Mouse (Mus musculus): ENCODE measurements around the gene Pdzd2.

The Pdzd2 gene

DNA sequence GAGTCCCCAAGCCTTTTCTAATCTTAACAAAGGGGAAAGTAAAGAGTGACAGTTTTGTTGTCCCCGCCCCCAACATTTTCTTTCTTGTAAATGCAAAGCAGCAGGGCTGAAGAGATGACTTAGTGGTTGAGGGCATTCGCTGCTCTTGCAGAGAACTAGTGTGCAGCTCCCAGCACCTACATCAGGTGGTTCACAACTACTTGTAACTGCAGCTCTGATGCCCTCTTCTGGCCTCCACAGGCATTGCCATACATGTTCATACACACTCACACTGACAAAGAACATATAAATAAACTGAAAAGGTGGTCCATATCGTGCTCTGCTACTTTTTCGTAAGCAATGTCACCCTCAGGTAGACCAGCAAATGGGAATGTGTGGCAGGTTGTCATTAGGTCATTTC is 116.2 kb downstream of the Pdzd2 start:
- DNase-seq (ENCODE audit: low spot score in 2 of 2): no peak

DNA sequence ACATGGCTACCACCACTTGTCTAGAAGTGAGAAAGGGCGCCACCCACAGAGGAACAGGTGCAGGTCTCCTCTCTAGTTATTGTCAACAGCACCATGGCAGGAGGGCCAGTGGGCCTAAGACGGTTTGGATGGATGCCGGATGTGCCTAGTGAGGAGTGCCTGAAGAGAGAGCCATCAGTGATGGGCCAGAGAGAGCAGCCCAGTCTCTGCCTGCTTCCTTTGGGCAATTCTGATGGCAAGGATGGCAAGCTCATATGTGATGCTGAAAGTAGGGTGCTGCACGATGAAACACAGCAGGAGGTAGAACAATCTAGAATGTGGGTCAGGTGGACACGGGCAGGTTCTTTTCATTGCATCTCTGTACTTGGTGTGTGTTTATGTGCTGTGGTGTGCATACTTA is 117.0 kb downstream of the Pdzd2 start:
- no peak for DNase-seq (ENCODE audit: low spot score in 2 of 2)

DNA sequence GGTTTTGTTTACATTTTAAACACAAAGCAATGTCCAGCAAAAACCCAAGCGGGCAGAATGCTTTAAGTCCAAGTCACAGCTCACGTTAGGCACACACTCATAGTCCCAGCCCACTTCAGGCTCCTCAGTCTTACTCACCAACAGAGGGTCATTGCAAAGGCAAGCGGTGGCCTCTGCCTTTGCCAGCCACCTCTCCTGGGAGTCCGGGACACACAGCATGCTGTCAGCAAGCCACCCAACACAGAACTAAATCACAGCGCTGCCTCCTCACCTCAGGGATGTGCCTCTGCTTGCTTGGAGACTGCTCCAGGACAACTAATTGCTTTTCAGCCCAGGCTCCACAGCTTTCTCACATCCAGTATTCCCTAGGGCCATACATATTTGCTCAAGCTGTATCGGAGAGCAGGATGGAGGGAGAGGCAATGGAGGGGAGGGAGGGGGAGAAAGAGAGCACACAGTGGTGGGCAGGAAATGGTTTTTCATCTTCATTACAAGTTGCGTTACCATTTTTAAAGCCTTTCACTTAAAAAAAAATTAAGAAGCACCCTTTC is 117.6 kb downstream of the Pdzd2 start:
- no peak for DNase-seq (ENCODE audit: low spot score in 2 of 2)

DNA sequence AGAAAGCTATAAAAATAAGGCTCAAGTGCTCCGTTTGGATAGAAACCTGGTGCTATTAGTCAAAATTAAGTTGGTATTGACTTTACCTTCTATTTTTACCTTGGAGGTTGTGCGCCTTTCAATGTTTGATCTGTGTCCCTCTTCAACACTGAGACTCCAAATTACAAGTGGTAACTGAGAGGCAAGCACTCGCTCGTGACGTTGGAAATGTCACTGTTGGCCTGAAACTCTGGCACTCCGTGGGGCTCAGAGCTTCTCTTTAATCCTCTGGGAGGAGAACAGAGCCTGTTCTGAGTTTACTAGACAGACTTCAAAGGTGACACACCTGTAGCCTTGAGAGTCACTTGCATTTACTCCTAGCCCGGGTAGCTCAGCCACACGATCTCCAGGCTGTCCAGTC is 120.5 kb downstream of the Pdzd2 start:
- no peak for DNase-seq (ENCODE audit: low spot score in 2 of 2)

DNA sequence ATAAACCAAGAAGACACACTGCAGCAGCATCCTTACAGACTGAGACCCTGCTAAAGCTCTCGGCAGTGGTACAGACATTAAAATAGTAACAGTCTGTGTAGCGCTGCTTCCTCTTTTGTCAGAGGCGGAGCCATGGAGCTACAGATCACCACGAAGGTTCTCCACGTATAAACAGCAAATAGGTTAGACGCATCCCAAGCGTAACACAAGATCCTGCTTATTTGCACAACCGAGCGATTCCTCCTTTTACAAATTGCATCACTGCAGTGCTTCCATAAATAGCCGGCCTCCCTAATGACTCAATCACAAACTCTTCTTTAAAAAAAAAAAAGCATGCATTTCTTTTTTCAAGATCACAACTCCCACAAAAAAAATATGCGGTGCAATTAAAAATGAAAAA is 122.1 kb downstream of the Pdzd2 start:
- DNase-seq (ENCODE audit: low spot score in 2 of 2): no peak

DNA sequence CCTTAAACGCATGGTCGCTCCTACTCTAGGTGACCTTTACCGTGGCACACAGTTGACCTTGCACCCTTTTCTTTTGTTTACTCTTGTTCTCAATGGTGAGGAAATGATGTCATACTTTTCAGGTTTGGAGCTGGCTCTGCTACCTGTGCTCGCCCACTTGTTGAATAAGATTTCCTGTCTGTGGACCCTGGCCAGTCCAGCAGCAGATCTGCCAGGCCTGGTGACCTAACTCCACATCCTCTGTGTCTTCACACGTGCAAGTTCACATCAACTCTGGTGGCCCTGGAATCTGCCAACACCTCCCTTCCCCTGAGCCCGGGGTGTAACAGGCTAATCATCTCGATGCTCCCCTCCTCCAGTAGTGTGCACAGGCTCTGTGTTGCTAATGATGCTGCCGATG is 122.5 kb downstream of the Pdzd2 start:
- no peak for DNase-seq (ENCODE audit: low spot score in 2 of 2)

DNA sequence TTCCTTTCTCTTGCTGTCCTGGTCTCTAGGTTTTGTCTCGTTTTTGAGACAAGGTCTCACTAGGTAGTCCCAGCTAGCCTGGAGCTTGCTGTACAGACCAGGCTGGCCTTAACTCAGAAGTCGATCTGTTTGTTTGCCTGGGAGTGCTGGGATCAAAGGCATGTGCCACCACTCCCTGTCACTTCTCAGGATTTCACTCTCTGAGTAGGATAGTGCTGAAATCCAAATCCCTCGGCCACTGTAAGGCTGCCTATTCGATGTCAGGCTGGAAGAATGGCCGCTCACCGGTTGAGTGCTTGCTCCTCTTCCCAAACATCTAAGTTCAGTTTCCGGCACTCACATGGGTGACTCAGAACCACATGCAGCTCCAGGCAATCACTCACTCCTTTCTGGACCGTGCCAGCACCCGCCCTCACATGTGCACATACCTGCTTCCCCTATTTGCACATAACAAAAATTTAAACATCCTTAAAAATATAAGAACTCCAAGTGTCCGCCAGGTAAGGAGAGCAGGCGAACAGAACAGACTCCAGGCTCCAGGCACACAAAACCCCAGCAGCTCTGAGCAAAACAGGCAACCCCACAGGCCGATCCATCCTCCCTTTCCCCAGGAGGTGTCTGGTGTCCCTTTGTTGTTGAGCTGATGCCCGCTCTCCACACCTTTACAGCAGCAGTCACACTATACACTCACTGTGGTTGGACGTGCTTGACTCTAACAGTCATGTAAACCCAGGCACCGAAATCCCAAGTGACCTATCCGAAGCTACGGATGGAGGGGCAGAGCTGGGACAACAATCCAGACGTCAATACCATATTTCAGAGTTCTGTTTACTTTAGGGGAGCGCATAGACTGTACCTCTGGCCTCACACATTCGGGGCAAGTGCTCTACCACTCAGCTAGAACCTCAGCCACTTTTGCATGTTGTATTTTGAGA is 124.5 kb downstream of the Pdzd2 start:
- no peak for DNase-seq (ENCODE audit: low spot score in 2 of 2)

DNA sequence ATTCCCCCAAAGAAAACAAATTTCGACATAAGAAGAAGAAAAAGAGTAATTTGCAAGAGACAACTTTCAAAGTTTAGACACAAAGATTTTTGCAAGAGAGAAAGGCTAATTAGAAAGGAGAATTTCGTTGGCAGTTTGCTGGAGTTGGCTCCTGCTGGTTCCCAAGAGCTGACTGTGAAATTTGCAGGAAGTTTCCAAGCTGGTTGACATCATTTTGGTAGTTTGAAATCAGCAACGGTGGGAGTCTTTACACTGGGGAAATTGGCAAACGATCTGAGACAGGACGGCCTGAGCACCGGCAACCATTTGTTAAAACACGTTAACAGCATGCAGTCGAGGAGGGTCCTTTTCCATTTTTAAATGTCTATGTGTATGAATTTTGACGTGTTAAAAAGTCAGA is 125.7 kb downstream of the Pdzd2 start:
- no peak for DNase-seq (ENCODE audit: low spot score in 2 of 2)

DNA sequence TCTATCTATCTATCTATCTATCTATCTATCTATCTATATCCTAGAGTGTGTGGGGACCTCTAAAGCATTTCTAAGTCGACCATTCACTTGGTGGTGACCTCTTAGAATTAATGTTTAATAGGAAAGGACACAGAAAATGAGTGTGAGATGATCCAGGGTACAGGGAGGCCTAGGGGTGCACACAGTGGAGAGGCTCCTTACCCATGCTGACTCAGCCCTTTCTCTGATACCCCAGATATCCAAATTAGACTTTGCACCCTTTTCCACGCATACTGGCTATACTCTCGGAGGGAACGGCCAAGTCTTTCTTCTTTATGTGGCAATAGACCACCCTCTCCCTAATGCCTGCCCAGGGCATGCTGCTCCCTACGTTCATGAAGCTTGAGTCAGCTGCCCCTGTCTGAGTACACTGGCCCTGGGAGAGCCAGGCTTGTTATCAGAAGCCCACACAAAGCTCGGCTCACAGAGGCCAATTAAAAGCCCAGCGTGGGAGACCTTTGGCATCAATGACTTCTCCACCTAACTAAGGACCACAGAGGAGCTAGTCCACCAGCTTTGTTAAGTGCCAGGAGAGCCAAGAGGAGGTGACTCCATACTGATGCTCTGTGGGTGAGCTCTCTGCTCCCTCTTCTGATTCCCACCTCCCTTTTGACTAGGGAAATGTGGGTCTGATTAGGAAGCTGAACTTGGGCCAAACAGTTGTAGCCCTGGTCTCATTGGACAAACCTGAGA is 126.6 kb downstream of the Pdzd2 start:
- no peak for DNase-seq (ENCODE audit: low spot score in 2 of 2)

DNA sequence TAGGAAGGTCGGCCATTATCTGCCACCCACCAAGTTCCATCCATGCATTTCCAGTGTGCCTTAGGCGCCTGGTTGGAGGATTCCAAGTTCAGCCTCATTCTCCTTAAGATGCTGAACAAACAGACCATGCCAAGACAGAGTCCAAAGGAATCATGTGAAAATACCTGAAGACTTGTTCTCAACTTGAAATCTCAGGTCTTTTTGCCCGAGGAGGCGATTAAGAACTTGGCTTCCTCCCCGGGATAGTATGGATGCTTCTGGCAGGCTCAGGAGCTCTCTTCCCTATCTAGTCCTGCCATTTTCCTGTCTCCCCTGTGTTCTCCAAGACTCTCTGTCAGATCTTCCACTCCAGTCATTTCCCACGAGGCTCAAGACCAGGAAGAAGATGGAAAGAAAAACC is 131.6 kb downstream of the Pdzd2 start:
- no peak for DNase-seq (ENCODE audit: low spot score in 2 of 2)

DNA sequence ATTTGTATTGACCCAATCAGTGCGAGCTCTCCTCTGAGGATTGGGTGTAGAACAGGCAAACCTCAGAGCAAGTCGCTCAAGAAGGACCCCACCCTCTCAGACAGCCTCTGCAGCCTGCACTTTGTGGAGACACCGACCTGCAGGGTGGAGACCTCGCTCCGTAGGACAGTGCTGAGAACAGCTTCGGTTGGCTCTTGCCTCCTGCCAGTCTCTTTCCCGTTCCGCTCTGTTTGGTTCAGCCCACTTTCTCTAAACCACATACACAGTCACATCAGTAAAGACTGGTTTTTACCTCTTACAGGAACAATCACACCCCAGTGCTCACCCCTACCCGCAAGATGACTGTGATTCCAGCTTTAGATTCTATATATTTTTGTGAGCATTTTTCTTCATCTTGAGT is 133.4 kb downstream of the Pdzd2 start:
- no peak for DNase-seq (ENCODE audit: low spot score in 2 of 2)

DNA sequence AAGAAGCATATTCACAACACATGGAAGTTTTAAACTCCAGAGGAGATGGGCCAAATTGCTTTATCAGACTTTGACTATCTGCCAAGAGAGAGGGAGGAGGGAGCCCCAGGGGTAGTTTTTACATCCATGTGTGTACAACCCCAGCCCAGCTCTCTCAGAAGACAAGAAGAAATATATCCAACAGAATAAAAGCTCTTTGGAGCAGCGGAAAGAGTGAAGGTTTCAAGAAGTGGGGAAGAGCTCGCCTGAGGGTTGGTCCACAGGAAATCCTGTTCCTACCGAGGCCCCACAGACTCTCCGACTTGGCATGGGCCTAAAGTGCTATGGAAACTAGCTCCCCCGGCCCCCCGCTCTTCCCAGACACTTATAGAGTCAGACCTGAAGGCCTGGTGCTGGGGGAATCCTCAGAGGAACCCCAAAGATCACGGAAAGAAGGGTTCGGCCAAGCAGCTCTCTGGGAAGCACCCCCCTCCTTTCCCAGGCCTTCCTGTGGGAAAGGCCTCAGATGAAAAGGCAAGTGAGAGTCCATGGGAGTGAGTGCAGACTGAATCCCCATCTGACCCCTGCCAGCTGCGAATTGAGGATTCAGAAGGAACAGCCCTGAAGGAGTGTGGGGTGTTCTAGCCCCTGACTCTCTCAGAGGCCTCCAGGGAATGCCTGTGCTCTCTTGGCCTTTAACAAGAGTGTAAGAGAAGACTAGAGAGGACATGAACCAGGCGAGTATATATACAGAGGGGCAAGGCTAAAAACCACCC is 134.3 kb downstream of the Pdzd2 start:
- DNase-seq (ENCODE audit: low spot score in 2 of 2): no peak

DNA sequence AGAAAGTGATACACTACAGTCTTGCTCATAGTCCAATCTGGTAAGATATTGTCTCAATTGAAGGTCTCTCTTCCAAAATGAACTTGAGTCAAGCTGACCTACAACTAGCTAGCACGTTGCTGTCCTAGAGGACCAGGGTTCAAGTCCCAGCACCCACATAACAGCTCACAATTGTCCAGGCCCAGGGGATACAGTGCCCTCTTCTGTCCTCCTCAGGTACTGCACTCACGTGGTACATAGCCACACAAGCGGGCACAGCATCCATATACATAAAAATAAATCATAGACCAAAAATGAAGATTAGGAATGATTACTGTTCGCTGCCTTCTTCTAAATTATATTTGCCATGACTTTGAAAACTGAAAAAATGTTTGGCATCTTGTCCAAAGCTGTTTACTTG is 136.1 kb downstream of the Pdzd2 start:
- DNase-seq (ENCODE audit: low spot score in 2 of 2): no peak

DNA sequence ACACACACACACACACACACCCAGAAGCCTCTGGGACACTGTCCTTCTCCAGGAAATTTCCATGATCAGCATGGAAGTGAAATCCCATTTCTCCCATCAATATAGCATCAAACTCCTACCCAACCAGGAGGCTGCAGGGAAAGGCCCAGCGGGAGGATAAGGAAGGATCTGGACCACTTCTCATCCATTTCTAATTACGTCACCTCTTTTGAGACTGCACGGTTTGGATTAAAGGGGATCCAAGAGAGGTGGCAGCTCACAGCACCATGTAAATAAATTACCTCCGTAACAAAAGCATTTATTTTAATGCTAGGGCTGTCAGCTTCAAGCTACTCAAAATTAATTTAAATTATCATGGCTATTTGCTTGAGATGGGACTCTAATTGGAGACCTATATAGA is 146.6 kb downstream of the Pdzd2 start:
- no peak for DNase-seq (ENCODE audit: low spot score in 2 of 2)

DNA sequence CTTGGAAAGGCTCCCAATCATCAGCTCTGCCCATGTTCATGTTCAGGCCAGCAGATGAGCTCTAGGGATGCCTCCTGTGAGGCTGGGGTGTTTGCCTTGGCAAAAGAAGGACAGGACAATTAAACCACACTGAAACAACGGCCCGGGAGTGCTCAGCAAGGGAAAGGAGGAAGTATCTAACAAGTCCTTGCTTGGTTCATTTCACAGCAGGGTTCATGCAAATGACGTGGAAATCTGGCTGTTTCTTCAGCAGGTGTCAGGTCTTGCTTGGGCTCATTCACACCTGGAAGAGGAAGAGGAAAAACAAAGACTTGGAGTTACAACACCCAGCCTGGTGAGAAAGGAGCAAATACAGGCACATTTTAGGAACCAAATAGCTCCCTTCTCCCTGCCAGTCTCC is 147.1 kb downstream of the Pdzd2 start:
- DNase-seq (ENCODE audit: low spot score in 2 of 2): no peak

DNA sequence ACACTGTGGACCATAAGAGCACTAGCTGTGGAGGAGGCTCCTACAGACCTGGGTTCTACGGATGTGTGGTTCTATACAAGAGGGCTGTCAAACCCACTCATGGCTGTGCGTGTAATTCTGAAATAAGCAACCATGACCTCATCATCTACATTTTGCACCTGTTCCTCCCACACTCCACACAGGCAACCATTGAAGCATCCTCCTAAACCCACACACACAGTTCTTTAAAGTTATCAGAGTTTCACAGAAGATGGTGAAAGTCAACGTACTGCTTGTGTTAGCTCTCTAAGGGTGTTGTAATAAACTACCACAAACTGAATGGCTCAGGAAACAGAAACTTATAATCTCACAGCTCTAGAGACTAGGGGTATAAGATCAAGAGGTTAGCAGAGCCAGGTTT is 151.1 kb downstream of the Pdzd2 start:
- DNase-seq (ENCODE audit: low spot score in 2 of 2): no peak

DNA sequence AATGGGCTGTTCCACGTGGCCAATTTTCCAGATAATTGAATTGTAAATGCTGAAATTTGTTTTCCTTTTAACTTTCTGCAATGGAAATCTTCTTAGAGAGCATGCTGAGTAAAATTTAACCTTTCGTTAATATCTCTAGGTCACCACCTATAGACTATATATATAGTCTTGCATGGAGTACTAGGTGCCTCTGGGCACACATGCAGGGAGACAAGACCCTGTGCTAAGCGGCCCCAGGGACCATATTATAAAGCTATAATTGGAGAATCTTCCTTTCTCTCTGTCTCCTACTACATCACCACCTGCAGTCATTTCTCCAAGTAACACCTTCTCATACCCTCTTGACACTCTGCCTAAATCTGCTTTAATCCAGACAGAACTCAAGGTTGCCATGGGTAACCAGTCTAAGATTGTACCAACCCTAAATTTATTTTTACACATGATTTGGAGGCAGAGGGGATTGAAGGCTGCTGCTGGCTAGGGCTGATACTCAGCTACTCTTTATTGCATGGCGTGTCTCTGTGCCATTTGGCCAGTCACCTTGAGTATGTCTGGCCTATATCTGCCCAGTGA is 152.8 kb downstream of the Pdzd2 start:
- DNase-seq (ENCODE audit: low spot score in 2 of 2): no peak

DNA sequence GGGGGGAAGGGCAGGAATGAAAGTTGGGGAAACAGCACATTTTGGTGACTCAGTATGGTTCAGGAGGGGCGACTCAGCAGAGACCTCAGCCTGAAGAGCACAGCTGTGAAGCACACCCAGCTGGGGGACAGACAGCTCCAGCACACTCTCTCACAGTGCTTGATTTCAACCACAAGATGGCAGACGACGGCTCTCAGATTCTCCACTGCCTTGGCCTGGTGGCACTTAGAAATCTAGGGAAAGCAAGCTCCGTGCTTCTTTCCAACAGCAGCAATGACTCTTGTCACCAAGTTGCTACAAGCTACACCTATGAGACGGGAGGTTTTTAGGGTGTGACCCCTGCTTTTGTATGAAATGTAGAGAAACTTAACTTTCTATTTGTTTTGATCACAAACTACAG is 153.6 kb downstream of the Pdzd2 start:
- peak; percentile 31 to 58 for DNase-seq (ENCODE audit: low spot score in 2 of 2)

DNA sequence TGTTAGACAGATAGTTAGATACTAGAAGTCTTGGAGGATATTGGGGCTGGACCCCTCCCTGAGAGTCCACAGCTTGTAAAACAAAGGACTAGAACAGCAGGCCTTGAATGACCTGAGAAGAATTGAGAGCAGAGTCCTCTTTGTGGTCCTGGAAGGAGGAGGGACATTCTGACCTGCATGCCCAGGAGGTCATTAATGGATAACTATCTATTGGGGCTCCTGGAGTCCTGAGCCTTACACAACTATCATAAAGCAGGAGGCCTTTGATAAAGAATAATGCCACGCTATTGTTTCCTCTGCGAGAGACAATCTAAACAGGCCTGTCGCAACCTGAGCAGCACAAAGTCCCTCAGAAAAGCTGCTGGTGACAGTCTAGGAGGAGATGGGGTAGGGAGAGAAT is 156.7 kb downstream of the Pdzd2 start:
- DNase-seq (ENCODE audit: low spot score in 2 of 2): no peak

DNA sequence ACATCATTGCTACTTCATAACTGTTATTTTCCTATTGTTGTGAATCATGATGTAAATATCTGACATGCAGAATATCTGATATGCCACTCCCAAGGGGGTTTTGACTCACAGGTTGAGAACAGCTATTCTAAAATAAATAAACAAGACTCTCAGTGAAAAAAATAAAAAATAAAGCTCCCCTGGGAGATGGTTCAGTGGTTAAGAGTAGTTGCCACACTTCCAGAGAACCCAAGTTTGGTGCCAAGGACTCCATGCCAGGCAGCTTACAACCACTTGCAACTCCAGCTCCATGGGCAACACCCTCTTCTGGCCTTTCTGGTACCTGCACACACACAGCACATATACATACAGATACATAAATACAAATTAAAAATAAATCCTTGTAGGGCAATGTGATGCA is 157.3 kb downstream of the Pdzd2 start:
- DNase-seq (ENCODE audit: low spot score in 2 of 2): peak in 1 of 2 experiments; percentile 20

DNA sequence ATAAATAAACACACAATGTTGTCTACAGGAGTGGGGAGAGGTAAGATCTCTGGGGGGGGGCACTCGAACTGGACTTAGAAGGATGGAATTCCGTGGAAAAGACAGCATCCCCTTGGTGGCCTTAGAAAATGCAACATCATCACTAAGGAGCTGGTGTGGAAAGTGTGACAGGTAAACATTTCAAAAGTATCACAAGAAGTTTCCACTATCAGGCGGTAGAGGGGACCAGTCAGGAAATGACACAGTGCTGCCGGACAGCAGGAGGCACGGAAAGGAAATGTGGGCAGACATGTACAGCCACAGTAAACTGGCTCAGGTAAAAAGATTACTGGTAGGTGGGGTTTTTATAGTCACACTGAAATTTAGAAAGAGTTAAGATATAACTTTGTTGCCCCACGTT is 160.5 kb downstream of the Pdzd2 start:
- no peak for DNase-seq (ENCODE audit: low spot score in 2 of 2)

DNA sequence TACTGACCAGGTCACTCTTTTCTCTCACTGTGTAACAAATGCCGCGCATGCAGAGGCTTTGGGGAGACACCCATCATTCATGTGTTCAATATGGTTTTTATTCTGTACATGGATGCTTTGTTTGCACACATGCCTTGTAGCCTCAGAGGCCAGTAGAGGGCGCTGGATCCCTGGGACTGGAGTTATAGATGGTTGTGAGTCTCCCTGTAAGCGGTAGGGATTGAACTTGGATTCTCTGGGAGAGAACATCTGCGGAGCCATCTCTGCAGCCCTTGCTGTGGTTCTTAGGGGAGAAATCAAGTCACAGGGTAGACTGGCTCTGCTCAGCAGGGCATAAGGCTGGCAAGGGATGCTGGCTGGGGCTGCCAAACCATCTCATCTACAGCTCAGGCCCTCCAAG is 161.4 kb downstream of the Pdzd2 start:
- peak; percentile 15 to 45 for DNase-seq (ENCODE audit: low spot score in 2 of 2)

Measured in urinary bladder, postnatal 36 days (tissue).